Mouse (Mus musculus) hematopoietic stem cell, adult 5-6 weeks (primary cell): ENCODE data around the gene Calhm3. TPM values are rescaled to one million over a fixed set of nuclear protein-coding genes. Genes with fewer than 3 reads are reported as not detected.
"Not testable (repeated sequence)": the region's sequence is repeated elsewhere in the genome, so short reads cannot be mapped to it uniquely, and the experiment has no call there.

Source experiments
- ATAC-seq, 2 experiments: fragments of 125-278 bp in 1 of 2; replicated peaks in 1 of 2; 2 replicates each; pipeline ENCODE4 v1.8.0; 2016 to 2017; ENCODE audit warnings: inconsistent platforms in 2 of 2, mild to moderate bottlenecking in 2 of 2, moderate number of reproducible peaks in 2 of 2, low read depth in 1 of 2, moderate TSS enrichment in 1 of 2; ENCODE audit not compliant: low FRiP score in 2 of 2, poor library complexity in 2 of 2, severe bottlenecking in 2 of 2, insufficient read depth in 1 of 2, low TSS enrichment in 1 of 2
- total RNA-seq: library from RNA; stranded (forward); fragments of 172-1452, 232-1000 nt; gene quantifications from 2 replicates; pipeline ENCODE4 v1.2.3, GENCODE M21; 2017

Calhm3 gene
- total RNA-seq, 1 experiment from 2014 or later, result not detected

DNA sequence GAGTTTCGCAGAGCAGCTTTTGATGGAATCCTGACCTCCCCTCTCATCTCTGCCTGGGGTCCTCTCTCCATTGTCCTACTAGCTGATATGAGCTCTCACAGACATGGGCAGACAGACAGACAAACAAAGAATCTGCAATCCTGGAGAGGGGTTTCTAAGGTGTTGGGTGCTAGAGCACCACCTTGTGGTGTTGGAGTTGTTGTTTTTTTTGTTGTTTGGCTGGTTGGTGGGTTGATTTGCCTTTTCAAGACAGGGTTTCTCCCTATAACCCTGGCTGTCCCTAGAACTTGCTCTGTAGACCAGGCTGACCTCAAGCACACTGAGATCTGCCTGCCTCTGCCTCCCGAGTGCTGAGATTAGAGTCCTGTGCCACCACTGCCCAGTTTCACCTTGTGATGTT lies 17.9 kb upstream of the Calhm3 start:
- ATAC-seq, result no peak

DNA sequence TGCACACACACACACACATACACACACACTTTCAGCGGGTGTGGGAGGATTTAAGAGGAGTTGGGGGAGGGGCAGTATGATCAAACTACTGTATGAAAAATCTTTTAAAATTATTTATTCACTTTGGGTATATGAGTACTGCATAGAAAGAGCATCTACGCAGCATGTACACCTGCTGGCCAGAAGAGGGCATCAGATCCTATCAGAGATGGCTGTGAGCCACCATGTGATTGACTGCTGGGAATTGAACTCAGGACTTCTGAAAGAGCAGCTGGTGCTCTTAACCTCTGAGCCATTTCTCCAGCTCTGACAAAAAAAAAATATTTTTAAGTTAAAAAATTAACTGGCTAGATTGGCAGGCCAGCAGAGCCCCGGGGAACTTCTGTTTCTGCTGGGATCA lies 17.0 kb upstream of the Calhm3 start:
- ATAC-seq, result 0 out of 4 replicates have a peak, but pooled peaks of 1 of the 2 experiments have one; percentile 44

- ATAC-seq, result peak; percentile 78 to 81
These were observed 11.3 kb upstream of the Calhm3 start for GRCm38 (mm10) chr19:47168793-47169412.

- ATAC-seq, result peak; percentile 81 to 86
These were observed 10.7 kb upstream of the Calhm3 start for GRCm38 (mm10) chr19:47168223-47168622.

GRCm38 (mm10) chr19:47167617-47168214 lies 10.2 kb upstream of the Calhm3 start:
- no peak for ATAC-seq

DNA sequence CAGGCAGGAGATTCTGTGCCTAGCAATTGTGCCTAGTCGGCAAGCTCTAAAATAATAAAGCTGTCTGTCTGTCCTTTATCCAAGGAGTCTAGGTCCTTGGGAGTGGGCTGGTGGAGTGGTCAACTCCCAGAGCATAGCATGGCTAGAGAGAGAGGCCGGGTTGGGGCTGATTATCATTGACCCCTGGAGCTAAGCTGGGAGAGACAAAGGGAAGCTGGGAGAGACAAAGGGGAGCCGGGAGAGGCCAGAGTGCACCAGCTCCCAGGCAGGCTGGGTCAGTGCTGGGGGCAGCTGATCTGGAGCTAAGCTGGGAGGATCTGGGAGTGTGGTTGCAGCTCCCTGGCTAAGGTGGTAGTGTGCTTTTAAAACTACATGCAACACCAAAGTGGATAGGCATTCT lies 9.2 kb upstream of the Calhm3 start:
- ATAC-seq, result no peak

GRCm38 (mm10) chr19:47163176-47163744 lies 5.7 kb upstream of the Calhm3 start:
- ATAC-seq, result no peak

- ATAC-seq, result no peak
These were observed 4.1 kb upstream of the Calhm3 start for GRCm38 (mm10) chr19:47161669-47162068.

DNA sequence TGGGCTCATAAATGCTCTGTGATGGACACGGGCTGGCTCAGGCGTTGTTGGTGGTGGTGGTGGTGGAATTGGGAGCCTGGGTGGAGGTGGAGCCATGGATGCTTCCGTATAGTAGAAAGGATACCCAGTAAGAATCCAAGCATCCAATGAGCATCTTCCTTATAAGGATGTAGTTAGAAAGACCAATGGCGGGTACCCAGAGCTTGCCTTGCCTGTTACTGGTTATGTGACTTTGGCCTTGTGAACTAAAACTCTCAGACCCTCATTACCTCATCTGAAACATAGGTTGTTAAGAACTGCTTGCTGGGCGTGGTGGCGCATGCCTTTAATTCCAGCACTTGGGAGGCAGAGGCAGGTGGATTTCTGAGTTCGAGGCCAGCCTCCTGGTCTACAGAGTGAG lies 3.8 kb downstream of the Calhm3 start:
- ATAC-seq, result no peak

GRCm38 (mm10) chr19:47152062-47152369 lies 5.5 kb downstream of the Calhm3 start:
- no peak for ATAC-seq

DNA sequence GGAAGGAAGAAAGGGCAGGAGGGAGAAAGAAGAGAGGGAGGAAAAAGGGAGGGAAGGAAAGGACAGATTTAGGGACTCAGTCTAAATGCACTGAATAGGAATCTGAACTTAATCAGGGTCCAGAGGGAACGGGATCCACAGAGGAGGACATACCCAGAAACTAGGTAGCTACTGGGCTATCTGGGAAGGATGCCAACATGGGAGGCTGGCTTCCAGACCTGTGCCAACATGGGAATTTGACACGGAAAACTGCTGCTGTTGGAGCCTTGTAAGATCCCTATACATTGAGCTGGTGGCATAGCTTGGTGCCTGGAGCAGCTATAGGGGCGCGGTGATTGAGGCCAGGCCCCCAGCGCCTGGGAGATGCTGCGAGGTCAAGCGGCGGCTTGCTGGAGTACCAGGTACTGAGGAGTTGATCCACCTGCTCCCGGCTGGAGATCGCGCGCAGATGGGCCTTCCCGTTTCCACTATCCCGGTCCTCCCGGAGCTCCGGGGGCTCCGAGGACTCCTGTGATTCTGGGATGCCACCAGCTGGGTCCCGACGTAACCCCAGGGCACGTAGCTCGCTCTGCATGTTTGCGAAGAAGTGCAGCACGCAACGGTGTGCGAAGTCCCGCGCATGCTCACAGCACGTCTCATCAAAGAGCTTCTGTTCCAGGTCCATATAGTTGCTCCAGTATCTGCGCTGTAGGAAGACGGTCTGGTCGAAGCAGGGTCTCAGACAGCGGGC lies 6.1 kb downstream of the Calhm3 start:
- no peak for ATAC-seq

DNA sequence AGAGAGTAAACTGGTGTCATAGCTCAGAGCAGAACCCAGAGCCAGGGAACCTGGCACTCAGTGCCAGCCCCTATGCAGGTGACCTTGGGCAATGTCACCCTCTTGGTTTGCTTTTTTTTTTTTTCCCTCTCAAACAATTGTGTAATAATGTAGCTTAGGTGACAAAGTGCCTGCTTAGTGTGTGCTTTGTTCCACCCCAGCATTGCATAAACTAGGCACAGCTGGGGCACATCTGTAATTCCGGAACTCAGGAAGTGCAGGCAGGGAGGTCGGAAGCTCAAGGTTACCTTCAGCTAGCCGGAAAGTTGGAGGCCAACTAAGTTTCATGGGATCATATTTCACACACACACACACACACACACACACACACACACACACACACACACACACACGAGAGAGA lies 7.7 kb downstream of the Calhm3 start:
- no peak for ATAC-seq

- ATAC-seq, result no peak; a peak in 1 of 4 replicates
These were observed 9.2 kb downstream of the Calhm3 start for GRCm38 (mm10) chr19:47148267-47148847.

- no peak for ATAC-seq
These were observed 13.4 kb downstream of the Calhm3 start, which contains the start of gene Calhm1 for GRCm38 (mm10) chr19:47144154-47144553. Gene Calhm1, minus strand, starts transcription at chr19:47144254.

DNA sequence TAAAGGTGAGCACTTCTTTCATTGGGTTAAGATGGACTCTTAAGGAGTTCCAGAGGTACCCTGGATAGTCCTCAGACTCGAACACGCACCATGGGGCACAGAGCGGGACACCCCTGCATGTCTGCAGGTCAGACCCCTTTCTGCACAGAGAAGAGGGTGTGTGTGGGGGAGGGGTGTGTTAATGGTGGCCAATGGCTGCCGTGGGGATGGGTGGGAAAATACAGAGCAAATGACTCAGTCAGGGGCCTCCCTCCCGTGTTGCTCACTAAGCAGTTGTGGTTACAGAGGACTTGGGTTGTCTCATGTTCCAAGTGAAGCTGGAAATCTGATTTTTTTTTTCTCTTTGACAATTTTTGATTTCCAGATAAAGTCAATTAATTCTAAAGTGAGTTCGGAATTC lies 15.1 kb downstream of the Calhm3 start:
- ATAC-seq, result no peak

DNA sequence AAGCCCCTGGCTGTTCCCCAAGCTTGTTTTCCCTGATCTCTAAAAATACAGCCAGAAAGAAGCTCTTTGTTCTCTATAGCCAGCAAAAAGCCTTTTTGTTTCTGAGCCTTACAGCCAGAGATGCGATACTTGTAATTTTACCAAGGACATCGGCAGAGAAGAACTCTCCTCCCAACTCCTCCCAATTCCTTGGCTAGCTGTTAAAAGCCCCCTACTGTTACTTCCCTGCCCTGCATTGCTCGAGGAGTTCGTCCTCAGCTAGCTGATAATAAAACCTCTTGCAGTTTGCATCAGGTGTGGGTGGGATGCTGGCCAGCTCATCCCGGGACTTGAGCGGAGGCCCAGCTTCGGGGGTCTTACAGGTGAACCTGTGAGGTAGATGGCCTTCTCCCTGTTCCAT lies 18.0 kb downstream of the Calhm3 start:
- ATAC-seq, result not testable (repeated sequence)

- peak; percentile 72 to 78 for ATAC-seq
These were observed 19.7 kb downstream of the Calhm3 start, which contains the start of gene Calhm2 for GRCm38 (mm10) chr19:47137771-47138421. Gene Calhm2, minus strand, starts transcription at chr19:47138294.
